Mouse (Mus musculus): ENCODE results near the gene Rpf1. TPM values are rescaled to one million over a fixed set of nuclear protein-coding genes. Genes with fewer than 3 reads are reported as not detected.

Gene Rpf1
- polyA plus RNA-seq (2014; fragmentation: Nextera tagmentation; extraction: Ambion mirVana) = 74.7 and 77.6 TPM in 2 replicates

GRCm38 (mm10) chr3:146520798-146521651 is at the start of gene Rpf1:
Gene Rpf1, minus strand, starts transcription at chr3:146521429.
- Histone ChIP-seq H3K27me3 (replicated peaks; ENCODE audit: control insufficient read depth, insufficient read depth, low read length) (no peaks in the 10 kb centered on the region), H3K4me3 (ENCODE audit: low read depth, low read length) (peak within 1 kb of the TSS; percentile 92), H3K27ac (ENCODE audit: low read depth, low read length) (peak within 1 kb of the TSS; percentile 98), H3K9me3 (ENCODE audit: control insufficient read depth, low read length) (no peaks in the 10 kb centered on the region), H3K9ac (ENCODE audit: low read depth, low read length) (peak within 1 kb of the TSS; percentile 97), H3K36me3 (ENCODE audit: control insufficient read depth, insufficient read depth, low read length) (peaks cover 7% of the 10 kb centered on the region), H3K4me1 (replicated peaks; ENCODE audit: control insufficient read depth, insufficient read depth, low read length) (no peaks in the 10 kb centered on the region), H3K4me2 (peak within 1 kb of the TSS; percentile 81)
- under 1% methylated on average over 66 of the region's 82 CpGs for WGBS
- DNase-seq (ENCODE audit: low spot score) (peak; percentile 88), ATAC-seq (replicated peaks; ENCODE audit: low FRiP score) (peak; percentile 94)

- DNase-seq (ENCODE audit: low spot score) (no peak), ATAC-seq (replicated peaks; ENCODE audit: low FRiP score) (no peak)
- 87% methylated on average over 6 of the region's 6 CpGs for WGBS
- Histone ChIP-seq H3K4me2 (no peak overlapping the region), H3K4me1 (replicated peaks; ENCODE audit: control insufficient read depth, insufficient read depth, low read length) (no peaks in the 10 kb centered on the region), H3K9ac (ENCODE audit: low read depth, low read length) (no peak overlapping the region), H3K9me3 (ENCODE audit: control insufficient read depth, low read length) (no peaks in the 10 kb centered on the region), H3K27ac (ENCODE audit: low read depth, low read length) (no peak overlapping the region), H3K27me3 (replicated peaks; ENCODE audit: control insufficient read depth, insufficient read depth, low read length) (no peaks in the 10 kb centered on the region), H3K36me3 (ENCODE audit: control insufficient read depth, insufficient read depth, low read length) (no peaks in the 10 kb centered on the region), H3K4me3 (ENCODE audit: low read depth, low read length) (no peak overlapping the region)
These were observed 49.7 kb upstream of the Rpf1 start for GRCm38 (mm10) chr3:146570939-146571338.

GRCm38 (mm10) chr3:146570148-146570782 is 49.0 kb upstream of the Rpf1 start, which contains the start of gene Uox:
Gene Uox, plus strand, starts transcription at chr3:146570426.
- 74% methylated on average over 10 of the region's 10 CpGs for WGBS
- DNase-seq (ENCODE audit: low spot score) (no peak), ATAC-seq (replicated peaks; ENCODE audit: low FRiP score) (peak; percentile 74)
- H3K4me1 ChIP-seq (replicated peaks; ENCODE audit: control insufficient read depth, insufficient read depth, low read length) = no peaks in the 10 kb centered on the region
- H3K36me3 ChIP-seq (ENCODE audit: control insufficient read depth, insufficient read depth, low read length) = no peaks in the 10 kb centered on the region
- H3K4me3 ChIP-seq (ENCODE audit: low read depth, low read length) = no peak within 1 kb of the TSS
- H3K9ac ChIP-seq (ENCODE audit: low read depth, low read length) = no peak within 1 kb of the TSS
- no peak within 1 kb of the TSS for H3K4me2 ChIP-seq
- no peaks in the 10 kb centered on the region for H3K27me3 ChIP-seq (replicated peaks; ENCODE audit: control insufficient read depth, insufficient read depth, low read length)
- H3K9me3 ChIP-seq (ENCODE audit: control insufficient read depth, low read length) = no peaks in the 10 kb centered on the region
- no peak within 1 kb of the TSS for H3K27ac ChIP-seq (ENCODE audit: low read depth, low read length)

GRCm38 (mm10) chr3:146569594-146569993 is 48.4 kb upstream of the Rpf1 start:
- H3K4me1 ChIP-seq (replicated peaks; ENCODE audit: control insufficient read depth, insufficient read depth, low read length) = no peaks in the 10 kb centered on the region
- H3K27ac ChIP-seq (ENCODE audit: low read depth, low read length) = no peak overlapping the region
- H3K36me3 ChIP-seq (ENCODE audit: control insufficient read depth, insufficient read depth, low read length) = no peaks in the 10 kb centered on the region
- no peak overlapping the region for H3K4me3 ChIP-seq (ENCODE audit: low read depth, low read length)
- H3K9ac ChIP-seq (ENCODE audit: low read depth, low read length) = no peak overlapping the region
- DNase-seq (ENCODE audit: low spot score) (no peak), ATAC-seq (replicated peaks; ENCODE audit: low FRiP score) (no peak)
- no peak overlapping the region for H3K4me2 ChIP-seq
- no peaks in the 10 kb centered on the region for H3K9me3 ChIP-seq (ENCODE audit: control insufficient read depth, low read length)
- H3K27me3 ChIP-seq (replicated peaks; ENCODE audit: control insufficient read depth, insufficient read depth, low read length) = no peaks in the 10 kb centered on the region
- WGBS = 80% methylated on average over 3 of the region's 3 CpGs

- Histone ChIP-seq H3K9me3 (ENCODE audit: control insufficient read depth, low read length) (no peaks in the 10 kb centered on the region), H3K4me2 (no peak overlapping the region), H3K4me1 (replicated peaks; ENCODE audit: control insufficient read depth, insufficient read depth, low read length) (no peaks in the 10 kb centered on the region), H3K4me3 (ENCODE audit: low read depth, low read length) (no peak overlapping the region), H3K27me3 (replicated peaks; ENCODE audit: control insufficient read depth, insufficient read depth, low read length) (no peaks in the 10 kb centered on the region), H3K36me3 (ENCODE audit: control insufficient read depth, insufficient read depth, low read length) (no peaks in the 10 kb centered on the region), H3K27ac (ENCODE audit: low read depth, low read length) (no peak overlapping the region), H3K9ac (ENCODE audit: low read depth, low read length) (no peak overlapping the region)
- ATAC-seq (replicated peaks; ENCODE audit: low FRiP score) (no peak), DNase-seq (ENCODE audit: low spot score) (no peak)
- WGBS = 55% methylated on average over 9 of the region's 9 CpGs
These were observed 46.8 kb upstream of the Rpf1 start for GRCm38 (mm10) chr3:146567884-146568530.

- Histone ChIP-seq H3K9ac (ENCODE audit: low read depth, low read length) (no peak overlapping the region), H3K4me3 (ENCODE audit: low read depth, low read length) (no peak overlapping the region), H3K4me2 (no peak overlapping the region), H3K9me3 (ENCODE audit: control insufficient read depth, low read length) (no peaks in the 10 kb centered on the region), H3K36me3 (ENCODE audit: control insufficient read depth, insufficient read depth, low read length) (no peaks in the 10 kb centered on the region), H3K27me3 (replicated peaks; ENCODE audit: control insufficient read depth, insufficient read depth, low read length) (no peaks in the 10 kb centered on the region), H3K27ac (ENCODE audit: low read depth, low read length) (no peak overlapping the region), H3K4me1 (replicated peaks; ENCODE audit: control insufficient read depth, insufficient read depth, low read length) (no peaks in the 10 kb centered on the region)
- 73% methylated on average over 7 of the region's 7 CpGs for WGBS
- DNase-seq (ENCODE audit: low spot score) (no peak), ATAC-seq (replicated peaks; ENCODE audit: low FRiP score) (no peak)
These were observed 46.1 kb upstream of the Rpf1 start for GRCm38 (mm10) chr3:146567366-146567765.

GRCm38 (mm10) chr3:146565065-146565411 is 43.8 kb upstream of the Rpf1 start:
- H3K36me3 ChIP-seq (ENCODE audit: control insufficient read depth, insufficient read depth, low read length) = no peaks in the 10 kb centered on the region
- no peak for DNase-seq (ENCODE audit: low spot score)
- no peak for ATAC-seq (replicated peaks; ENCODE audit: low FRiP score)
- WGBS = 91% methylated on average over 1 of the region's 1 CpGs
- H3K4me1 ChIP-seq (replicated peaks; ENCODE audit: control insufficient read depth, insufficient read depth, low read length) = no peaks in the 10 kb centered on the region
- no peaks in the 10 kb centered on the region for H3K9me3 ChIP-seq (ENCODE audit: control insufficient read depth, low read length)
- no peaks in the 10 kb centered on the region for H3K27me3 ChIP-seq (replicated peaks; ENCODE audit: control insufficient read depth, insufficient read depth, low read length)
- H3K9ac ChIP-seq (ENCODE audit: low read depth, low read length) = no peak overlapping the region
- H3K27ac ChIP-seq (ENCODE audit: low read depth, low read length) = no peak overlapping the region
- no peak overlapping the region for H3K4me3 ChIP-seq (ENCODE audit: low read depth, low read length)
- no peak overlapping the region for H3K4me2 ChIP-seq

- no peaks in the 10 kb centered on the region for H3K36me3 ChIP-seq (ENCODE audit: control insufficient read depth, insufficient read depth, low read length)
- no peak overlapping the region for H3K9ac ChIP-seq (ENCODE audit: low read depth, low read length)
- WGBS = 39% methylated on average over 14 of the region's 14 CpGs
- no peak overlapping the region for H3K4me3 ChIP-seq (ENCODE audit: low read depth, low read length)
- no peaks in the 10 kb centered on the region for H3K4me1 ChIP-seq (replicated peaks; ENCODE audit: control insufficient read depth, insufficient read depth, low read length)
- ATAC-seq (replicated peaks; ENCODE audit: low FRiP score) (no peak), DNase-seq (ENCODE audit: low spot score) (peak; percentile 69)
- H3K27ac ChIP-seq (ENCODE audit: low read depth, low read length) = no peak overlapping the region
- no peaks in the 10 kb centered on the region for H3K9me3 ChIP-seq (ENCODE audit: control insufficient read depth, low read length)
- no peaks in the 10 kb centered on the region for H3K27me3 ChIP-seq (replicated peaks; ENCODE audit: control insufficient read depth, insufficient read depth, low read length)
- H3K4me2 ChIP-seq = no peak overlapping the region
These were observed 43.2 kb upstream of the Rpf1 start for GRCm38 (mm10) chr3:146564268-146565064.
